Mouse (Mus musculus) hindbrain, embryonic 14.5 days (tissue): ENCODE data around the gene Nrxn1. TPM values are rescaled to one million over a fixed set of nuclear protein-coding genes. Genes with fewer than 3 reads are reported as not detected.

Experiments
- ATAC-seq: fragments of 200-750 bp; cut with Nextera tagmentation; 2 replicates; pipeline ENCODE4 v1.8.0; 2017; ENCODE audit warnings: moderate number of reproducible peaks, mild to moderate bottlenecking, moderate TSS enrichment, moderate library complexity; ENCODE audit not compliant: low FRiP score
- DNase-seq: peaks from one replicate; pipeline ENCODE4 v3.0.0-alpha.2; 2015; ENCODE audit warnings: low spot score
- H3K27ac ChIP-seq: fragments of 300-500 bp; sonication (generic); 2 replicates; pipeline ENCODE4 v1.5.1; 2014; ENCODE audit warnings: mild to moderate bottlenecking, moderate library complexity
- H3K27me3 ChIP-seq: fragments of 300-500 bp; sonication (generic); 2 replicates; pipeline ENCODE4 v1.6.1; 2014; ENCODE audit warnings: mild to moderate bottlenecking, low read length, mixed read lengths; ENCODE audit not compliant: control insufficient read depth, insufficient read depth
- H3K36me3 ChIP-seq: fragments of 300-500 bp; sonication (generic); replicated peaks from 2 replicates; pipeline ENCODE4 v1.6.1; 2014; ENCODE audit not compliant: control insufficient read depth, insufficient read depth
- H3K4me1 ChIP-seq: fragments of 300-500 bp; sonication (generic); replicated peaks from 2 replicates; pipeline ENCODE4 v1.6.1; 2014; ENCODE audit warnings: antibody characterized with exemption, low read length, mixed read lengths; ENCODE audit not compliant: control insufficient read depth, insufficient read depth
- H3K4me2 ChIP-seq: fragments of 300-500 bp; sonication (generic); replicated peaks from 2 replicates; pipeline ENCODE4 v1.6.1; 2014; ENCODE audit warnings: mild to moderate bottlenecking, moderate library complexity
- H3K4me3 ChIP-seq: fragments of 300-500 bp; sonication (generic); replicated peaks from 2 replicates; pipeline ENCODE4 v1.5.1; 2014; ENCODE audit warnings: mild to moderate bottlenecking, low read length
- H3K9ac ChIP-seq: fragments of 300-500 bp; sonication (generic); 2 replicates; pipeline ENCODE4 v1.6.1; 2014
- H3K9me3 ChIP-seq: fragments of 300-500 bp; sonication (generic); 2 replicates; pipeline ENCODE4 v1.6.1; 2016; ENCODE audit warnings: low read length; ENCODE audit not compliant: control insufficient read depth
- WGBS: fragments of 180-500 bp; shearing (Covaris S2); extraction: QIAGEN DNeasy Blood & Tissue Kit; methylation state at CpG from one replicate; pipeline ENCODE4 v1.1.7; 2014; 5-methylcytosine and 5-hydroxymethylcytosine counted together
- polyA plus RNA-seq: library from polyadenylated mRNA; unstranded; fragments of >200 nt; fragmentation: Nextera tagmentation; extraction: Ambion mirVana; gene quantifications from 2 replicates; pipeline ENCODE4 v1.2.1, GENCODE M21; 2014

Nrxn1 gene
- polyA plus RNA-seq, 1 experiment from 2014 or later = 210 TPM

DNA sequence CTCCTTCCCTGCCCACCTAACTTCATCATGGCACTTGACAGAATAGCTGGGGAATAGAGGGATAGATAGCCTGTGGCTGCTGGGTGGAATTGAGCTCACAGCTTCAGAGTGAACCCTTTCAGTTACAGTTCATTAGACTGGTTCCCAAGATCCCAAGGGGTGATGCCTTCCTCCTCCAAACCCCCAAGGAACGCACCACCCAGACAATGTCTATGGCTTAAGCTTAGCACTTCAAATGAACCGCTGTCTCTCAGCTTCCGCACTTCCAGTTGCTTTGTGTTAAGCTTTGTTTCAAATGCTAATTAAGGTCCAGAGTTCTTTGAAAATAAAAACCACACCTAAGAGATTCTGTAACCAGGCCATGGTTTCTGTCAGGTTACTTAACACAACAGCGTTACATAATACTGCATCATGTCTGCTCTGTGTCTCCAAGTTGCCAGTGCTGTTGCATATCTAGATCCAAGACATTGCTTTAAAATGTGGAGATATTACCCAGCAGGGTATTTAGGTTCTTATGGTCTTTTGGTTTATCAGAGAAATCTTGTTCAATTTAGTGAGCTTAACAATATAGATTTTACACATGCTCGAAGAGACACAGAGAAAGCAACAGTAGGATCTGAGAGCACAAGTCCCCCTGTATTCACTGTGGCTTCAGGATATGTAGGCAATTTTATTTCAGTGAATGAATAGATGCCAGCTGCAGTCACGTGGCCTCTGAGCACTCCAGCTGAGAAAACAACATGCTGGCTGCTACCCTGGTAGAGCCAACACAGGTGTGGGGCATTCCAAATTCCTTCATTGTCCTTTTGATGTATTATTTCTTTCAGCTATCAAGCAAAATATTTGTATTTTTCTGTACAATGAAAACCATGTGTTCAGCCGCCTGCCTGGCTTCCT, 702.3 kb downstream of the Nrxn1 start:
- Histone ChIP-seq H3K9me3 (no peaks in the 10 kb centered on the region), H3K27ac (peak overlapping the region; percentile 21; the same call in 1 of the 2 replicates), H3K27me3 (no peaks in the 10 kb centered on the region), H3K4me3 (no peak overlapping the region), H3K4me1 (0 out of 2 replicates have a peak, but pooled peaks cover 8% of the 10 kb centered on the region), H3K36me3 (no peaks in the 10 kb centered on the region), H3K9ac (no peak overlapping the region), H3K4me2 (no peak overlapping the region)
- 26% methylated on average over 7 of the region's 7 CpGs for WGBS
- 0 out of 2 replicates have a peak, but pooled peaks have one; percentile 37 for ATAC-seq
- peak; percentile 30 for DNase-seq

- Histone ChIP-seq H3K27me3 (no peaks in the 10 kb centered on the region), H3K4me2 (no peak overlapping the region), H3K4me1 (no peaks in the 10 kb centered on the region), H3K27ac (no peak overlapping the region), H3K4me3 (no peak overlapping the region), H3K9me3 (no peaks in the 10 kb centered on the region), H3K9ac (no peak overlapping the region), H3K36me3 (no peaks in the 10 kb centered on the region)
- WGBS = 80% methylated on average over 2 of the region's 2 CpGs
- no peak for DNase-seq
- ATAC-seq = no peak
Measured at GRCm38 (mm10) chr17:90384856-90385255, 708.0 kb downstream of the Nrxn1 start.

- no peaks in the 10 kb centered on the region for H3K36me3 ChIP-seq
- no peak overlapping the region for H3K4me2 ChIP-seq
- H3K9me3 ChIP-seq = no peaks in the 10 kb centered on the region
- H3K4me1 ChIP-seq = no peaks in the 10 kb centered on the region
- H3K9ac ChIP-seq = no peak overlapping the region
- H3K27ac ChIP-seq = no peak overlapping the region
- H3K4me3 ChIP-seq = no peak overlapping the region
- ATAC-seq (no peak), DNase-seq (no peak)
- H3K27me3 ChIP-seq = no peaks in the 10 kb centered on the region
- WGBS = 65% methylated on average over 5 of the region's 5 CpGs
Measured at GRCm38 (mm10) chr17:90382496-90383443, 710.1 kb downstream of the Nrxn1 start.

DNA sequence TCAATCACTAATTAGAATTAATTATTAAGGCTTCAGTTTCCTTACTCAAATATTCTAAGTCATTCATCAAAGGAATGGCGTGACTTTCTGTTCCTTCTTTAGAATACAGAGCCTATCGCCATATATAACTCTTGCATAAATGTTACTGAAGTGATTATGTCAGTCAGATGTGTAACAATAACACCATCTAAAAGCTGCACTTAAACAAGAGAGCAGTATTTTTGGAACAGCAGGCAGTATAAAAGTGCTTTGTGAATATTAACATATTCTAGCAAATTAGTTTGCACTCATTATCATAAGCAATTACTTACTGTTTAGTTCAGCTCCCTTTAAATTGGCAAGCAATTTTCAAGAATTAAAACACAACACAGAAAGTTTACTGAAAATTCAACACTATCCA, 716.3 kb downstream of the Nrxn1 start:
- no peaks in the 10 kb centered on the region for H3K9me3 ChIP-seq
- no peak overlapping the region for H3K27ac ChIP-seq
- H3K4me3 ChIP-seq = no peak overlapping the region
- ATAC-seq = no peak
- no peak overlapping the region for H3K9ac ChIP-seq
- no peaks in the 10 kb centered on the region for H3K36me3 ChIP-seq
- no peak for DNase-seq
- no peak overlapping the region for H3K4me2 ChIP-seq
- no peaks in the 10 kb centered on the region for H3K4me1 ChIP-seq
- 45% methylated on average over 2 of the region's 2 CpGs for WGBS
- no peaks in the 10 kb centered on the region for H3K27me3 ChIP-seq

DNA sequence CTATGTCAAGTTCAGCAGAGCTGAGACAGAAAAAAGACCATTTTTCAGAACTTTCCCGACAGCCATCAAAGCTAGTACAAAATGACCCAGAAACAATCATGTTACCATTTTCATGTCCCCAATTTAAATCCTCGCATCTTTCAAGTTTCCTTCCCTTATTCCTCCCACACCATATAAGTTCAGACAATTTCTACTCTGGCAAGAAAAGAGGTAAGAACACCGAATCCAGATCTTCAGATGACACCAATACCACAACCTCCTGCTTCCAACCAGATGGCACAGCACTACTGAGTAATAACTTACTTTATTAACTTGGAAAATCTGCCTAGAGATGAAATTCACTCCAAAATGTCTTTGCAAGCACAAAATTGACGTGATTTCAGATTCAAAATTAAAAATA, 730.7 kb downstream of the Nrxn1 start:
- H3K9me3 ChIP-seq = no peaks in the 10 kb centered on the region
- no peak overlapping the region for H3K4me3 ChIP-seq
- H3K9ac ChIP-seq = no peak overlapping the region
- H3K36me3 ChIP-seq = no peaks in the 10 kb centered on the region
- ATAC-seq = no peak
- no peak overlapping the region for H3K4me2 ChIP-seq
- WGBS = 91% methylated on average over 4 of the region's 4 CpGs
- H3K27me3 ChIP-seq = no peaks in the 10 kb centered on the region
- H3K4me1 ChIP-seq = no peaks in the 10 kb centered on the region
- no peak overlapping the region for H3K27ac ChIP-seq
- DNase-seq = no peak

- ATAC-seq = no peak
- no peak overlapping the region for H3K9ac ChIP-seq
- H3K27me3 ChIP-seq = no peaks in the 10 kb centered on the region
- no peak for DNase-seq
- H3K4me1 ChIP-seq = 0 out of 2 replicates have a peak, but pooled peaks cover 10% of the 10 kb centered on the region
- H3K4me2 ChIP-seq = no peak overlapping the region
- H3K4me3 ChIP-seq = no peak overlapping the region
- no peaks in the 10 kb centered on the region for H3K36me3 ChIP-seq
- no peak overlapping the region for H3K27ac ChIP-seq
- 64% methylated on average over 5 of the region's 5 CpGs for WGBS
- H3K9me3 ChIP-seq = no peaks in the 10 kb centered on the region
Measured at GRCm38 (mm10) chr17:90349385-90350095, 743.3 kb downstream of the Nrxn1 start.

DNA sequence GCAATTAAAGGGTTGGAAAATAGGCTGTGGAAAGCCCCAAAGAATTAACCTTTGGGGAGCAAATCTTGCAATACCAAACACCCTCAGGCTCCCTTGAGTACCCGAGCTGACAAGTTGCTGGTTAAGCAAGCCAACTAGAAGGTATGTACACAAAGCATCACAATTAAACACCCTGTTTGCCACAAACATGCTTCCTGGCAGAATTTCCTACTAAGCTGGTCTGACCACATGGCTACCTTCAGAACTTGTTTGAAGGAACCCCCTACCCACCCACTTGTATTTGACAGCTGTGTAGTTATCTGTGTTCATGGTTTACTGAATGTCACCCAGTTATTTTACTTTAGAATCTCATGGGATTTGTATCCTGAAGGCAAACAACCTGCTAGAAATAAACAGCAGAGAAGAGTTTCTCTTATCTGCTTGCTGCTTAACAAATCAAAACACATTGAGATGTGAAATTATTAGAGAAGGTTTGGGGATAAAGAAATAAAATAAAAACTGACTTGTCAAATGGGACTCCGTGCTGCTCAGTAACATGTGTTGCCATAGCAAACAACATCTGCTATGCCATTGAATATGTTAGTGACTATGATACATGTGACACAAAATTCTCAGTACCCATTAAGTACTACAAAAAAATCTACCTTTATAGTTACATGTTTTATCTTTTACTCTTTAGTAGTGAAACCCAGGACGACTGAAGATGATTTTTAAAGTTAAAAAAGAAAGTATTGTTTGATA, 746.0 kb downstream of the Nrxn1 start:
- DNase-seq = no peak
- Histone ChIP-seq H3K4me3 (no peak overlapping the region), H3K9ac (no peak overlapping the region), H3K4me2 (no peak overlapping the region), H3K9me3 (no peaks in the 10 kb centered on the region), H3K27me3 (no peaks in the 10 kb centered on the region), H3K4me1 (0 out of 2 replicates have a peak, but pooled peaks cover 10% of the 10 kb centered on the region), H3K36me3 (no peaks in the 10 kb centered on the region), H3K27ac (no peak overlapping the region)
- no peak for ATAC-seq
- 64% methylated on average over 3 of the region's 3 CpGs for WGBS

DNA sequence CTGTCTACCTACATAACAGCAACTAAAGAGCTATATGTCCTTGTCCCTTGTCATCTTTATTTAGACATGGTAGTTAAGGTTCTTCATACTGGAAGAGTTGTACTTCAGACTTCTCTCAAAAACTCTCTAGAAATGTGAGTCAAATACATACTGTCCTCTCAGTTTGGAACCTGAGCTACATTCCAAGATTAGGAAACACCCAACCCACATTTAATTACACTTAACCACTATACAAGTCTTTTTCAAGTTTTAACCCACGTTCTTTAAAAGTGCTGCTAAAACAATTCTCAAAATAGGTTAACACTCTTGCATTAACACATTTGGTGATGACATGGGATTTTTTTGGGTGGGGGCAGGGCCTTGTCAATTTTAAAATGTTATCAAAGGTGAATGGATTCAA, 759.4 kb downstream of the Nrxn1 start:
- 92% methylated on average over 1 of the region's 1 CpGs for WGBS
- no peak for ATAC-seq

More for the DNA sequence above, 759.4 kb downstream of the Nrxn1 start:
- no peaks in the 10 kb centered on the region for H3K4me1 ChIP-seq
- H3K9me3 ChIP-seq = no peaks in the 10 kb centered on the region
- no peaks in the 10 kb centered on the region for H3K27me3 ChIP-seq
- no peaks in the 10 kb centered on the region for H3K36me3 ChIP-seq
- H3K9ac ChIP-seq = no peak overlapping the region
- DNase-seq = no peak
- H3K4me3 ChIP-seq = no peak overlapping the region
- H3K27ac ChIP-seq = no peak overlapping the region
- no peak overlapping the region for H3K4me2 ChIP-seq
